Mouse (Mus musculus) midbrain, embryonic 13.5 days (tissue): Measurements from ENCODE around the gene Sirt1. TPM values are rescaled to one million over a fixed set of nuclear protein-coding genes. Genes with fewer than 3 reads are reported as not detected.
A peak's percentile ranks its signal among the peaks of the same experiment; 100 is the strongest.

ENCODE experiments used
- ATAC-seq: fragments of 200-750 bp; cut with Nextera tagmentation; 2 replicates; pipeline ENCODE4 v1.8.0; 2017; ENCODE audit warnings: mild to moderate bottlenecking, moderate TSS enrichment, moderate library complexity
- H3K27ac ChIP-seq: fragments of 300-500 bp; sonication (generic); 2 replicates; pipeline ENCODE4 v1.5.1; 2015; ENCODE audit warnings: inconsistent platforms, mild to moderate bottlenecking, moderate library complexity
- H3K27me3 ChIP-seq: fragments of 300-500 bp; sonication (generic); 2 replicates; pipeline ENCODE4 v1.6.1; 2015; ENCODE audit warnings: mild to moderate bottlenecking, inconsistent platforms
- H3K36me3 ChIP-seq: fragments of 300-500 bp; sonication (generic); 2 replicates; pipeline ENCODE4 v1.6.1; 2015; ENCODE audit warnings: mild to moderate bottlenecking, inconsistent platforms
- H3K4me1 ChIP-seq: fragments of 300-500 bp; sonication (generic); replicated peaks from 2 replicates; pipeline ENCODE4 v1.6.1; 2015; ENCODE audit warnings: inconsistent platforms
- H3K4me2 ChIP-seq: fragments of 300-500 bp; sonication (generic); replicated peaks from 2 replicates; pipeline ENCODE4 v1.6.1; 2015; ENCODE audit warnings: moderate library complexity, mild to moderate bottlenecking, inconsistent platforms
- H3K4me3 ChIP-seq: fragments of 300-500 bp; sonication (generic); replicated peaks from 2 replicates; pipeline ENCODE4 v1.5.1; 2015; ENCODE audit warnings: mild to moderate bottlenecking, inconsistent platforms
- H3K9ac ChIP-seq: fragments of 300-500 bp; sonication (generic); replicated peaks from 2 replicates; pipeline ENCODE4 v1.6.1; 2015; ENCODE audit warnings: mild to moderate bottlenecking, inconsistent platforms
- H3K9me3 ChIP-seq: fragments of 300-500 bp; sonication (generic); 2 replicates; pipeline ENCODE4 v1.6.1; 2016; ENCODE audit warnings: mild to moderate bottlenecking, inconsistent platforms
- WGBS: fragments of 180-500 bp; shearing (Covaris S2); methylation state at CpG from one replicate; pipeline ENCODE4 v1.1.7; 2015; 5-methylcytosine and 5-hydroxymethylcytosine counted together
- polyA plus RNA-seq: library from polyadenylated mRNA; unstranded; fragments of >200 nt; fragmentation: Nextera tagmentation; extraction: Ambion mirVana; gene quantifications from 2 replicates; pipeline ENCODE4 v1.2.1, GENCODE M21; 2015

Gene Sirt1
- polyA plus RNA-seq, 1 experiment from 2014 or later, result 5.8 TPM

DNA sequence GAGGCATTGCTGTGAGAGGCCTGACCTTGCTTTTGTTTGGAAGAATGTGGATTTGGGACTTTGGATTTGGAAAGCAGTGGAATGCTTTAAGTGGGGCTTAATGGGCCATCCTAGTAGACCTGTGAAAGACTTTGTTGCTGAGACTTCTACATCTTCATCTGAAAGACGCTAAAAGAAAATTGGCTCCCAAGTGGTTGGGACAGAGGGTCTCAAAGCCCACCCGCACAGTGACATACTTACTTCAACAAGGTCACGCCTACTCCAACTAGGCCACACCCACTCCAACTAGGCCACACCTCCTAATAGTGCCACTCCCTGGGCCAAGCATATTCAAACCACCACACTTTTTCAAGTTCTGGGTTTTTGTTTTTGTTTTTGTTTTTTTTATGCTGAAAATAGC is 36.8 kb downstream of the Sirt1 start:
- 98% methylated on average over 3 of the region's 3 CpGs for WGBS
- no peak overlapping the region for H3K27ac ChIP-seq
- H3K4me3 ChIP-seq, result no peak overlapping the region
- H3K4me2 ChIP-seq, result no peak overlapping the region
- no peaks in the 10 kb centered on the region for H3K36me3 ChIP-seq
- no peak for ATAC-seq
- no peaks in the 10 kb centered on the region for H3K9me3 ChIP-seq
- no peaks in the 10 kb centered on the region for H3K4me1 ChIP-seq
- H3K27me3 ChIP-seq, result no peaks in the 10 kb centered on the region
- H3K9ac ChIP-seq, result no peak overlapping the region

DNA sequence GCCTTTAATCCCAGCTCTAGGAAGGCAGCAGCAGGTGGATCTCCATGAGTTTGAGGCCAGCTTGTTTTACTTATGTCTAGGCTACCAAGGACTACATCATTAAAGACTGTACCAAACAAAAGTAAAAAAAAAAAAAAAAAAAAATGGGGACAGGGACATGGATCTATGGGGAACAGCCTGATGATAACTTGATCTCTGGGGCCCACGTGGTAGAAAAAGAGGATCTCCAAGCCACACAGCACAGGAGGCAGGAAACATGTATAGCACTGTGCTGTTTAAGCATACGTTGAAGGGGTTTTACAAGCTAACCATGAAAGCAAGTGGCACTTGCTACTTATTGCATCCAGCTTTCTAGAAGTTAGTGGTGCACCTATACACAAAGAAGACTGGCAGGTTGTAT is 40.2 kb downstream of the Sirt1 start:
- no peaks in the 10 kb centered on the region for H3K27me3 ChIP-seq
- ATAC-seq, result no peak
- no peak overlapping the region for H3K27ac ChIP-seq
- peaks cover 18% of the 10 kb centered on the region for H3K4me1 ChIP-seq
- no peak overlapping the region for H3K9ac ChIP-seq
- no peak overlapping the region for H3K4me2 ChIP-seq
- 89% methylated on average over 2 of the region's 2 CpGs for WGBS
- no peaks in the 10 kb centered on the region for H3K9me3 ChIP-seq
- no peak overlapping the region for H3K4me3 ChIP-seq
- H3K36me3 ChIP-seq, result no peaks in the 10 kb centered on the region

DNA sequence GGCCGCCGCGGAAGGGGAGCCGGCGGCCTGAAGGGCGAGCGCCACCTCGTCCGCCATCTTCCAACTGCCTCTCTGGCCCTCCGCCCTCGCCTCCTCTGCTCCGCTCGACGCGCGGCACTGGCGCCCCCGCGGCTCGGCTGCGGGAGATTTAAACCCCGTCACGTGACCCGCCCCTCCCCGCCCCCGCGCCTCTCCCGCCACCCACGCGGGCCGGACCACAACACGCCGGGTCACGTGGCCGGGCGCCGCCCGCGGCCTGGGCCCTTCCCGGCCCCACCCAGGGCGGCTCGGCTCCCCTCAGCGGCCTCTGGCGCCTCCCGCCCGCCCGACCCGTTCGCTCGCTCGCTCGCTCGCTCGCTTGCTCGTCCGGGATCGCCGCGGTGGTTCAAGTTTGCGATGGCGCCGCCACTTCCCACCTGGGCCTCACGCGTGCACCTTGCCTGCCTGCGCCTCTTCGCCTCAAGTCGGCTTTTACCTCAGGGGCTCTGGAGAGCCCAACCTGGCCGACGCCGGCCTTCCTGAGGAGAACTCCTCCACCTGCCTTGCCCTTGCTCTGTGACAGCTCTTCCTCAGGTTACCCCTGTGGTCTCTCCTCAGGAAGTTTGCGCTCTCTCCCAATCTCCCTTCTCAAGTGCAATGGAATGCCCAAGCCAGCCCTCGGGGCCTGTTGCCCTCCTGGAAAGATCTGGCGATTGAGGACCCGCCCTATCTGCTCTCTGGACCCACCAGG is 42.4 kb downstream of the Sirt1 start:
- WGBS, result under 1% methylated on average over 60 of the region's 74 CpGs
- Histone ChIP-seq H3K27me3 (no peaks in the 10 kb centered on the region), H3K27ac (peak overlapping the region; percentile 94), H3K4me2 (peak overlapping the region; percentile 58), H3K9me3 (no peaks in the 10 kb centered on the region), H3K36me3 (peaks cover 8% of the 10 kb centered on the region; the same call in 1 of the 2 replicates), H3K4me3 (peak overlapping the region; percentile 78), H3K9ac (peak overlapping the region; percentile 96), H3K4me1 (peaks cover 23% of the 10 kb centered on the region)
- ATAC-seq, result peak; percentile 95

DNA sequence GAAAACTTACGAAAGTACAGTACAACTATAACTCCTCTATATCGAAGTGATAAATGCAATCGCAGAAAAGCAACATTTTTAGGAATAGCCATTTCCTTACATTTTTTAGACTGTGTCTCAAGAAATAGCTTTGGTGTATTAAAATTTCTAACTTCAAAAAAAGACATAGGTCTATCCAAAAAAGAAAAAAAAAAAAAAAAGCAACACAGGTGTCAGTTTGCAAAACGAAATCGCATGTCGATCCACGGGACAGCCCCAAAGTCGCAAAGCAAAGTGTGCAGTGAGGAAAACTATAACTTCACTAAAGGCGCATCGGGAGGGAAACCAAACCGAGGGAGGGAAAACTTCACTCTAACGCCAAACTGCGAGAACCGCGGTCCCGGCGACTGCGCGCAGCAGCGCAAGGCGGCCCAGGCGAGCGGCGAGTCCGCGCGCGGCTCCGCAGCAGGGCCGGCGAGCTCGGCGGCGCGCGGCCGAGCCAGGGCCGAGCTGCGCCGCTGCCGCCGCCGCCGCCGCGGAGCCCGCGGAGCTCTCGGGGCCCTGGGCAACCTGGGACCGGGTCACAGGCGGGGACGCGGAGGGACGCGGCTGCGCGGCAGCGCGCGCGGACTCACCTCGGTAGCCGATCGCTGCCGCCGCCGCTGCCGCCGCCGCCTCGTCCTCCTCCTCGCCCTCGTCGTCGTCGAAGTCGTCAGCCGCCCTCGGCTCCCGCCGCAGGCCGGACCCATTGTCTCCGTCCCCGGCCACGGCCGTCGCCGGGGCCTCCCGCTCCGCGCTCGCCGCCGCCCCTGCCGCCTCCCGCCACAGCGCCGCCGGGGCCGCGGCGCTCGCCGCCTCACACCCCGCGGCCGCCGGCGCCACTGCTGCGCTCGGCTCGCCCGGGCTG is 43.3 kb downstream of the Sirt1 start:
- Histone ChIP-seq H3K36me3 (peaks cover 17% of the 10 kb centered on the region), H3K4me3 (peak overlapping the region; percentile 78), H3K9me3 (no peaks in the 10 kb centered on the region), H3K4me1 (peaks cover 23% of the 10 kb centered on the region), H3K4me2 (peak overlapping the region; percentile 58), H3K9ac (peak overlapping the region; percentile 96), H3K27ac (peak overlapping the region; percentile 94), H3K27me3 (no peaks in the 10 kb centered on the region)
- peak; percentile 91 for ATAC-seq
- under 1% methylated on average over 91 of the region's 113 CpGs for WGBS

DNA sequence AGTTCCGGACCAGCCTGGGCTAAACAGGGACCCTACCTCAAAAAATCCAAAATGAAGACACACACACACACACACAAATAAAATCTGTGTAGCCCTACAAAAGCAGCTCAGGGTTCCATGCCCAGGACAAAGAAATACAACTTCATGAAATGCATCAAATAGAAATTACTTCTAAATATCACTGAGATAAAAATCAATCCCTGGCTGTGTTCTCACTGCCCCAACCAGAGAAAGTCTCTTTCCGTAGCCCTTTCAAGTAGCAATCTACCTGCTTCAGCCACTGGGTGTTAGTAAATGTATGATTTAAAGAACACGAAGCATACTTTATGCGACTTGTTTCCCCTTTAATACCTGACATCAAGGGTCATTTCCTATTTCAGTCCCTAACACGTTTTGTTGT is 44.2 kb downstream of the Sirt1 start:
- Histone ChIP-seq H3K36me3 (peaks cover 21% of the 10 kb centered on the region), H3K27me3 (no peaks in the 10 kb centered on the region), H3K4me1 (peaks cover 23% of the 10 kb centered on the region), H3K4me3 (peak overlapping the region; percentile 78), H3K4me2 (peak overlapping the region; percentile 58), H3K9ac (peak overlapping the region; percentile 96), H3K27ac (no peak overlapping the region), H3K9me3 (no peaks in the 10 kb centered on the region)
- WGBS, result 32% methylated on average over 5 of the region's 5 CpGs
- ATAC-seq, result no peak

DNA sequence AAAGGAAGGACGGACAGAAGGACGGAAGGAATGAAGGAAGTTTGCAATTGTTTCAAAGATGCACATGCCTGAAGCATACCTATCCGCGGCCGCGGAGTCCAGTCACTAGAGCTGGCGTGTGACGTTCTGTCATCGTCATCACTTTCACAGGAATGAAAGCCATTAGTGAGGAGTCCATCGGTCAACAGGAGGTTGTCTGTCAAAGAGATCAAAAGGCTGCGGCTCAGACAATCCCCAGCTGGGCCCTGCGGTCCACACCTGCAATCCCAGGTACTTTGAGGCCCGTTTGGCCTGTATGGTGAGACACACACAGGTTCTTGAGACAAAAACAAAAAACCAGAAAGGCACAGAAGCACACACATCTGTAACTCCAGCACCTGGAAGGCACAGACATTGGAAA is 44.6 kb downstream of the Sirt1 start:
- no peaks in the 10 kb centered on the region for H3K27me3 ChIP-seq
- 63% methylated on average over 13 of the region's 13 CpGs for WGBS

DNA sequence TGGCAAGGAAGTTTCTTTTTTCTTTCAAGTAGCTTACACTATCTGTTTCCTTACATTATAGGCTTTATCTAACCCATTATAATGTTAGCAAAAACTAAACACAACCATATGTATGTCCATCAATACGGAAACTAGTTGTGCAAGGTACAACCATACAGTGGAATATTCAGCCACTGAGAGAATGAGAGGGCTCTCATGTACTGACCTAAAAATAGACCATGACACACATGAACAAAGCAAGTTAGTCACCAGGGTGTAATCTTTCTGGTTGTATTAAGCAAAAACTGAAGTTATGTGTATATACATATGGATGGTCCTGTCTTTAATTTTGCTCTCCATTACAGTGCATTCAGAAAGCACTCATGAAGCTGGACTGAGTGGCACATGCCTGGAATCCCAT is 54.4 kb downstream of the Sirt1 start:
- 94% methylated on average over 1 of the region's 1 CpGs for WGBS
- Histone ChIP-seq H3K4me3 (no peak overlapping the region), H3K4me2 (no peak overlapping the region), H3K36me3 (peaks cover 69% of the 10 kb centered on the region), H3K4me1 (no peaks in the 10 kb centered on the region), H3K27me3 (no peaks in the 10 kb centered on the region), H3K27ac (no peak overlapping the region), H3K9me3 (no peaks in the 10 kb centered on the region), H3K9ac (no peak overlapping the region)
- ATAC-seq, result no peak

More for the DNA sequence above, 44.6 kb downstream of the Sirt1 start:
- peaks cover 21% of the 10 kb centered on the region for H3K36me3 ChIP-seq
- no peaks in the 10 kb centered on the region for H3K9me3 ChIP-seq
- H3K4me1 ChIP-seq, result peaks cover 23% of the 10 kb centered on the region
- H3K4me3 ChIP-seq, result peak overlapping the region; percentile 78
- no peak for ATAC-seq
- peak overlapping the region; percentile 58 for H3K4me2 ChIP-seq
- H3K9ac ChIP-seq, result peak overlapping the region; percentile 96
- H3K27ac ChIP-seq, result no peak overlapping the region

DNA sequence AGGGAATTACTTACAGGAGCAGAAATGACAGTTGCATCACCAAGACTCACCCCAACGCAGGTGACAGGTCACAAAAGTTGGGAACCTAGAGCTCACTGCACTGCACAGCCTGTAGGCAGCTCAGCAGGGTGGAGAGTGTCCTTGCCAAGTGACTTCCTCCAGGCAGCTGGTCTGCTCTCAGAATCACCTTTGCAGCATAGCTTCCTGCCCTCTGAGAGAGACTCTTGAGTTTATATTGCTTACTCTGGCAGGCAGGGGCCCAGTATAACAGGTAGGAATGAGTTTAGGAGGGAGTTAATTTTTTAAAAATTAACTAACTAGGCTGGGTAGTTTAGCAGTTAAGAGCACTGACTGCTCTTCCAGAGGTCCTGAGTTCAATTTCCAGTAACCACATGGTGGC is 67.8 kb downstream of the Sirt1 start:
- Histone ChIP-seq H3K4me2 (no peak overlapping the region), H3K4me3 (no peak overlapping the region), H3K4me1 (no peaks in the 10 kb centered on the region), H3K9me3 (no peaks in the 10 kb centered on the region), H3K36me3 (peaks cover 64% of the 10 kb centered on the region), H3K27ac (no peak overlapping the region), H3K9ac (no peak overlapping the region), H3K27me3 (no peaks in the 10 kb centered on the region)
- WGBS, result 84% methylated on average over 1 of the region's 1 CpGs
- no peak for ATAC-seq

DNA sequence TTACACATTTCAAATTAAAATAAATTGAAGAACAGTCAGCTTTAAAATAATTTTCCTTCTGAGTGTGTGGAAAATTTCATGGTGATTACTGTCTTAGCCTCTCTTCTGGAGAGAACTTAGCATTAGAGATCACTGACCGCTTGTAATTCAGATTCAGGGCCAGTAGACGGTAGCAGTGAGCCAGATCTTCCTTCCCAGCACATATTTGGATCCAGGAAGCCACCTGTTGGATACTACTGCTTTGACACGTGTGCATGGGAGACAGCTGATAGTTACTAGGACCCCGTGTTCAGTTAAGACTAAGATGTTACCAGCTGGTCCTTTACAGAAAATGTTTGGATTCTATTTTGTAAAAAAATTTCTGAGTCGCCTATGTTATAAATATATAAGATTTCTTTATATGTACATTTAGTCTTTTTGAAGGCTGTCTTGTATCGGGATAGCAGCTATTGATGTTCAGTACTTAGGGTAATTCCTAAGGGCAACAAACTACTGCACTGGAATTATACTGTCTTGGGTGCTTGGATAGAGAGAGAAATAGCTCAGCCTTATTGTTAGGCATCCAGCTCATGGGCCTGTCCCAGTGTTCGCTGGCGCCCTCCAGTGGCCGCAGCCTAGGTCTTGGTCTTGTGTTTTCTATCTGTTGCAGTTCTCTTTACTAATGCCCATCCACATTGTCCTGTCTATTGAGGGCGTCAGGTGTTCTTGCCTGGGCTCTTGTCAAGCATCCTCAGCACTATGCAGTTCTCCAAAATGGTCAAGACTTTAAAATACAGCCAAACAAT is 72.7 kb downstream of the Sirt1 start:
- Histone ChIP-seq H3K4me2 (no peak overlapping the region), H3K9ac (no peak overlapping the region), H3K36me3 (peaks cover 65% of the 10 kb centered on the region), H3K4me1 (no peaks in the 10 kb centered on the region), H3K27ac (no peak overlapping the region), H3K9me3 (no peaks in the 10 kb centered on the region), H3K4me3 (no peak overlapping the region), H3K27me3 (no peaks in the 10 kb centered on the region)
- ATAC-seq, result peak; percentile 70; the same call in 1 of the 2 replicates
- 38% methylated on average over 10 of the region's 10 CpGs for WGBS

DNA sequence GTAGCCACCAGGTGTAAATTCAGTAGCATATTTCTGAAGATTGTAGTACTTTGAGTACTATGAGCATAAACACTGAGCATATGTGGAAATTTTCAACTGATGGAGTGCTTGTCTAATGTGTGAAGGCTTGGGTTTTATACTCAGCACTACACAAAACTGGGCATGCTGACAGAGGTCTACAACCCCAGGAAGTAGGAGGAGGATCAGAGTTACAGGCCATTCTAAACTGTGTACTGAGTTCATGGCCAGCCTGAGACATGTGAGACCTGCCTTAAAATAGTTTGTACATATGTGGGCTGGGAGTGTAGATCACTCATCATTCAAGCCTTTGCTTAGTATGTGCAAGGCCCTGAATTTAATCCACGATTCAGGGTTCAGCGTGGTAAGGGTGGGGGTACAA is 79.1 kb downstream of the Sirt1 start:
- 95% methylated on average over 2 of the region's 2 CpGs for WGBS
- no peak overlapping the region for H3K4me3 ChIP-seq
- peaks cover 59% of the 10 kb centered on the region for H3K36me3 ChIP-seq
- H3K27ac ChIP-seq, result no peak overlapping the region
- H3K4me2 ChIP-seq, result no peak overlapping the region
- H3K9ac ChIP-seq, result no peak overlapping the region
- no peaks in the 10 kb centered on the region for H3K9me3 ChIP-seq
- H3K27me3 ChIP-seq, result no peaks in the 10 kb centered on the region
- H3K4me1 ChIP-seq, result no peaks in the 10 kb centered on the region
- no peak for ATAC-seq

DNA sequence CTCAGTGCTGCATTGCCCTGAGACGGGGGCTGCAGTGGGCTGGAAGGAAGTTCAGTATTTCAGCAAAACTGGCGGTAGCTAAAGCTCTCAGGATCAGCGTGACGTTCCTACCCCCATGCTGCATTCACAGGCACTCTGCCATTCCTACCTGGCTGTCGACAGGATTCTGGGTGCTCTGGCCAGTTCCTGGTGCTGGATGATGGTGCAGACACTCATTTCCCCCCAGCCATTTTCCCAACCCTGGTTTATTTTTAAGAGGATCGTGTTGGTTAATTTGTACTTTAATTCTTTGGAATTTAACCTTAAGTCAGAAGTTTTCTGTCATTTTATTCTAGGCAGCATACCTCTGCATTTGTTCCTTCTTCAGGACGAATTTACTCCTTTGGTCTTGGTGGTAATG is 98.7 kb downstream of the Sirt1 start:
- Histone ChIP-seq H3K9ac (no peak overlapping the region), H3K9me3 (no peaks in the 10 kb centered on the region), H3K4me1 (no peaks in the 10 kb centered on the region), H3K36me3 (peaks cover 55% of the 10 kb centered on the region), H3K27me3 (no peaks in the 10 kb centered on the region), H3K4me2 (no peak overlapping the region), H3K27ac (no peak overlapping the region), H3K4me3 (no peak overlapping the region)
- ATAC-seq, result no peak
- 91% methylated on average over 7 of the region's 7 CpGs for WGBS

DNA sequence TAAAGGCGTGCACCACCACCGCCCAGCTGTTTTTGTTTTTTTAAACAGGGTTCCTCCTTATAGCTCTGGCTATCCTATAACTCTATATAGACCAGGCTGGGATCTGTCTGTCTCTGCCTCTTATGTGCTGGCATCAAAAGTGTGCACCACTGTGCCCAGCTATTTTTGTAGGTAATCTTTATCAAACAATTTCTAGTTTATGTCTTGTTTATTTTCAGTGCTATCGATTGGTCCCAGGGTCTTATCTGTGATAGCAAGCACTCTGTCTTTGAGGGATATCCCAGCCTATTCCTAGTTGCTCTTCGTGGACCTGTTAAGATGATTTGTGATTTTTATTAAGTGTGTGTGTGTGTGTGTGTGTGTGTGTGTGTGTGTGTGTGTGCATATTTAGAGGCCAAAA is 99.1 kb downstream of the Sirt1 start:
- H3K27me3 ChIP-seq, result no peaks in the 10 kb centered on the region
- no peak overlapping the region for H3K9ac ChIP-seq
- 95% methylated on average over 4 of the region's 4 CpGs for WGBS
- no peak overlapping the region for H3K27ac ChIP-seq
- no peak overlapping the region for H3K4me2 ChIP-seq
- no peak overlapping the region for H3K4me3 ChIP-seq
- no peaks in the 10 kb centered on the region for H3K4me1 ChIP-seq
- H3K9me3 ChIP-seq, result no peaks in the 10 kb centered on the region
- H3K36me3 ChIP-seq, result peaks cover 55% of the 10 kb centered on the region
- no peak for ATAC-seq
